Mouse (Mus musculus) lung, adult 2 months (tissue): ENCODE data around the gene Miip.

Experiments
- CTCF ChIP-seq: fragments of 200-500 bp; IDR thresholded peaks from 2 replicates; pipeline ENCODE4 v1.5.1; 2011; ENCODE audit warnings: mild to moderate bottlenecking, low read length, control low read depth; ENCODE audit not compliant: insufficient read depth
- POLR2A ChIP-seq: fragments of 200-500 bp; IDR thresholded peaks from 2 replicates; pipeline ENCODE4 v1.6.1; 2011; ENCODE audit warnings: low read depth, mild to moderate bottlenecking, control low read depth, low read length, borderline replicate concordance; ENCODE audit errors: extremely low read depth

DNA sequence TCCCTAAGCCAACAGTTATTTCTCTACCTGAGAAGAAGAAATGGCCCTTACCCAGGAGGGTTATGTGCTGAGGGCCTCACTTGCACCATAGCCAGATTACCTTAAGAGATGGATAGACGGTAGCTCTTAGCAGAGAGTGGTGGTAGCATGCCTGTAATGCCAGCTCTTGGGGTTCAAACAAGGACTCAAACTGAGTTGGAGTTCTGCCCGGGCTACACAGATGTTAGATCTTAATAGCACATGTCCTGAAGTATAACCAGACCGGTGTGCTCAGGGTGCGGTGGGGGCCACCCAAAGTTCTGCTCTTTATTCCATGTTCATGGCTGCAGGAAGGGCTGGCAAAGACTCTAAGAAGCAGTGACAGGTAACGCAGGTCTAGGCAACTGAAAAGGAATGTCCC lies 40.9 kb upstream of the Miip start:
- TF ChIP-seq POLR2A, result no peak
- TF ChIP-seq CTCF, result no peak
